Comparison of ENCODE assay signal across 11 mouse cellular contexts in genomic region chr2:17363337-17364216, GRCm38 (mm10).
A peak's percentile ranks its signal among the peaks of the same experiment; 100 is the strongest.
DNase-seq lines count a peak whose midpoint lies in the region; ATAC-seq lines count a peak whose summit lies in the region.
"Had no signal": no experiment of that assay in that cellular context is flagged by ENCODE, and none has a peak within 500 bp of the region (broad histone marks: within the 10 kb centered on the region; RNA-seq: fewer than 3 reads in every experiment).

No protein-coding gene starts in this region.

- no peaks in the 10 kb centered on the region for H3K9me3 ChIP-seq in heart, embryonic 14.5 days (ENCODE audit: control insufficient read depth, low read length)
- no peaks in the 10 kb centered on the region for H3K9me3 ChIP-seq in lung, embryonic 15.5 days
- H3K9me3 ChIP-seq: neural tube, embryonic 13.5 days had no signal

- intact Hi-C loops in heart, postnatal 14 days (cut with DNase I), result no loop called here

- DNase-seq in heart, postnatal 14 days, result no peak
- no peak for DNase-seq in lung, postnatal 25 days (ENCODE audit: low spot score)
- DNase-seq in forelimb bud, embryonic 11.5 days (ENCODE audit: low read depth, low spot score), result peak; percentile 8
- DNase-seq in thymus, postnatal 0 days (ENCODE audit: low spot score), result peak; percentile 61
- DNase-seq in cerebellum, adult 9-11 months, result no peak
- DNase-seq: adrenal gland, adult 2 months; spleen, adult 18-20 months had no signal

- peaks cover 2 to 9% of the 10 kb centered on the region in 2 experiments; a peak in 1 of 4 replicates for H3K4me1 ChIP-seq in heart, embryonic 14.5 days (ENCODE audit: control insufficient read depth in 2 of 2, insufficient read depth in 2 of 2, low read length in 2 of 2)
- peaks cover 20% of the 10 kb centered on the region for H3K4me1 ChIP-seq in lung, embryonic 15.5 days
- H3K4me1 ChIP-seq: neural tube, embryonic 13.5 days had no signal

- peak overlapping the region in 1 of 2 experiments; percentile 34; a peak in 1 of 4 replicates for H3K27ac ChIP-seq in heart, embryonic 14.5 days (replicated peaks in 1 of 2; ENCODE audit: control insufficient read depth in 1 of 2, insufficient read depth in 1 of 2, low read depth in 2 of 2, low read length in 2 of 2)
- peak overlapping the region; percentile 56 for H3K27ac ChIP-seq in lung, embryonic 15.5 days
- H3K27ac ChIP-seq: neural tube, embryonic 13.5 days had no signal

- ATAC-seq in heart, embryonic 14.5 days (ENCODE audit: insufficient number of reproducible peaks, insufficient read depth, low FRiP score, low read depth), result no peak
- ATAC-seq in lung, embryonic 15.5 days (ENCODE audit: borderline replicate concordance, extremely low read depth, low FRiP score, low TSS enrichment), result peak; percentile 77
- ATAC-seq in erythroid progenitor cell, adult 5-6 weeks (replicated peaks; ENCODE audit: low FRiP score, poor library complexity, severe bottlenecking), result no peak

- H3K9ac ChIP-seq in heart, embryonic 14.5 days (ENCODE audit: low read length), result no peak overlapping the region
- H3K9ac ChIP-seq in lung, embryonic 15.5 days, result no peak overlapping the region
- H3K9ac ChIP-seq: neural tube, embryonic 13.5 days had no signal

- 0 out of 2 replicates have a peak overlapping the region, but pooled peaks have one; percentile 6 for H3K4me2 ChIP-seq in heart, embryonic 14.5 days (ENCODE audit: low read length)
- no peak overlapping the region; the same call in 1 of the 2 replicates for H3K4me2 ChIP-seq in lung, embryonic 15.5 days
- H3K4me2 ChIP-seq: neural tube, embryonic 13.5 days had no signal

- no peaks in the 10 kb centered on the region for H3K27me3 ChIP-seq in heart, embryonic 14.5 days (ENCODE audit: control insufficient read depth, insufficient read depth, low read length)
- H3K27me3 ChIP-seq in lung, embryonic 15.5 days, result no peaks in the 10 kb centered on the region
- H3K27me3 ChIP-seq: neural tube, embryonic 13.5 days had no signal

- 65% methylated on average over 12 of the region's 12 CpGs for WGBS in heart, embryonic 14.5 days
- 30% methylated on average over 12 of the region's 12 CpGs for WGBS in lung, embryonic 15.5 days

- no peak overlapping the region for H3K4me3 ChIP-seq in heart, embryonic 14.5 days (ENCODE audit: control insufficient read depth in 1 of 2, insufficient read depth in 1 of 2, low read depth in 1 of 2, low read length in 2 of 2)
- H3K4me3 ChIP-seq in lung, embryonic 15.5 days, result no peak overlapping the region
- H3K4me3 ChIP-seq: neural tube, embryonic 13.5 days had no signal

- H3K36me3 ChIP-seq in heart, embryonic 14.5 days (ENCODE audit: control insufficient read depth, insufficient read depth, low read length), result peaks cover 69% of the 10 kb centered on the region
- no peaks in the 10 kb centered on the region for H3K36me3 ChIP-seq in lung, embryonic 15.5 days
- H3K36me3 ChIP-seq: neural tube, embryonic 13.5 days had no signal

Comparison
In these comparisons a context has a peak if more than half of its experiments do, and no peak if none do; other contexts are left out.
1. DNase-seq: peak in forelimb bud, embryonic 11.5 days (single experiment) and thymus, postnatal 0 days (single experiment); none in heart, postnatal 14 days (0 of 2), lung, postnatal 25 days (single experiment) and cerebellum, adult 9-11 months (single experiment).